Mouse (Mus musculus) spleen, adult 2 months (tissue): ENCODE results near the gene Slc35g3.

Experiments
- CTCF ChIP-seq: fragments of 200-500 bp; IDR thresholded peaks from 2 replicates; pipeline ENCODE4 v1.5.1; 2011; ENCODE audit warnings: mild to moderate bottlenecking, inconsistent platforms; ENCODE audit not compliant: insufficient read depth, insufficient read length, insufficient replicate concordance; ENCODE audit errors: extremely low read depth
- POLR2A ChIP-seq: fragments of 200-500 bp; IDR thresholded peaks from 2 replicates; pipeline ENCODE4 v1.6.1; 2011; ENCODE audit warnings: low read depth, low read length, inconsistent platforms

GRCm38 (mm10) chr11:69776488-69776887, 14.7 kb upstream of the Slc35g3 start:
- TF ChIP-seq POLR2A (no peak), CTCF (no peak)
